ENCODE assay signal across 8 mouse cellular contexts in the genomic region with DNA sequence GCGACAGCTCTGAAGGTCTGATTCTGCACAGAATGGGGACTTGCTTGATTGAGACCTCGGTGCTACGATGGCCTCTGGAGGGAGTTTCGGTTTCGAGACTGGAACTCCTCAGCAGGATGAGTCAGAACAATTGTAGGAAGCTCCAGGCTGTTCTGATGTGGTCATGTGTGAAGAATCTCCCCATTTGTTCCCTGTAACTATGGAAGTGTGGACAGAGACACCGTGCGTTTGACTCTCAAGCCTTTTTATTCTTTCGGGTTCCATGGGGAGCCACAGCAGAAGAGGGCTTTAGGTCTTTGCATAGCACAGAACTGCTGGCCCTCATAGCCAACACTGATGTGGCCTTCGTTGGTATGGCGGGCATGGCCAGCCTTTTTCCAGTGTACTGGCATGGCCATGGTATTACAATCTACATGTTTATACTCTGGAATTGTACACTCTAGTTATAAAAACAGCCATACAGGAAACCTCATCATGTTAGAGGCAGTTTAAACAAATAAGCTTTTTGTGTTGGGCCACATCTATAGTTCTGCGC. TPM values are rescaled to one million over a fixed set of nuclear protein-coding genes. Genes with fewer than 3 reads are reported as not detected.
DNase-seq lines count a peak whose midpoint lies in the region; ATAC-seq lines count a peak whose summit lies in the region.

No protein-coding gene starts in this region.

- H3K4me3 ChIP-seq in hindbrain, embryonic 13.5 days = no peak overlapping the region

- WGBS in hindbrain, embryonic 13.5 days = 50% methylated on average over 11 of the region's 11 CpGs

- no peak overlapping the region for H3K4me2 ChIP-seq in hindbrain, embryonic 13.5 days

- H3K4me1 ChIP-seq in hindbrain, embryonic 13.5 days (replicated peaks) = peaks cover 40% of the 10 kb centered on the region

- peak; percentile 59 for DNase-seq in adrenal gland, postnatal 10 days
- no peak for DNase-seq in adrenal gland, adult 8-10 months
- peak; percentile 61 for DNase-seq in kidney, adult 9 months
- DNase-seq in lung, postnatal 4 days = peak; percentile 48 to 57
- no peak for DNase-seq in urinary bladder, postnatal 14 days (ENCODE audit: low spot score)
- DNase-seq in ovary, postnatal 36 days (ENCODE audit: low spot score) = no peak

- peaks cover 4% of the 10 kb centered on the region; the same call in 1 of the 2 replicates for H3K36me3 ChIP-seq in hindbrain, embryonic 13.5 days

- no peak overlapping the region for H3K9ac ChIP-seq in hindbrain, embryonic 13.5 days

- no peaks in the 10 kb centered on the region for H3K27me3 ChIP-seq in hindbrain, embryonic 13.5 days

- no peaks in the 10 kb centered on the region for H3K9me3 ChIP-seq in hindbrain, embryonic 13.5 days

- ATAC-seq in granulocyte monocyte progenitor cell, adult 5-6 weeks (replicated peaks; ENCODE audit: poor library complexity, severe bottlenecking) = peak; percentile 77
- no peak; the same call in 1 of the 2 replicates for ATAC-seq in hindbrain, embryonic 13.5 days (ENCODE audit: low FRiP score)

- no peak overlapping the region for H3K27ac ChIP-seq in hindbrain, embryonic 13.5 days

RNA-seq across cellular contexts. Expression of a gene that starts 21.9 kb away (rescaled TPM):
- total RNA-seq in adrenal gland, postnatal 10 days (2021) = 100 to 1,000 TPM in 1 of 2 experiments, 10 to 100 TPM in 1; 87.4 to 125 TPM
- total RNA-seq in adrenal gland, adult 8-10 months (2022) = 100 to 1,000 TPM; 112 to 154 (median 134) TPM
- 25.0 and 45.5 TPM in 2 replicates for total RNA-seq in granulocyte monocyte progenitor cell, adult 5-6 weeks (2014; fragmentation: Nextera tagmentation)
- 39.4 and 40.5 TPM in 2 replicates for total RNA-seq in granulocyte monocyte progenitor cell, adult 5-6 weeks (2017)
- polyA plus RNA-seq in hindbrain, embryonic 13.5 days (2015; fragmentation: Nextera tagmentation; extraction: Ambion mirVana) = 6.2 and 6.7 TPM in 2 replicates

Comparison
In these comparisons a context has a peak if more than half of its experiments do, and no peak if none do; other contexts are left out.
1. DNase-seq: peak in adrenal gland, postnatal 10 days (single experiment), kidney, adult 9 months (single experiment) and lung, postnatal 4 days (2 of 2); none in adrenal gland, adult 8-10 months (single experiment), urinary bladder, postnatal 14 days (single experiment) and ovary, postnatal 36 days (single experiment).